ENCODE assay signal across 9 mouse cellular contexts in genomic region chr9:62825791-62826393, GRCm38 (mm10). TPM values are rescaled to one million over a fixed set of nuclear protein-coding genes. Genes with fewer than 3 reads are reported as not detected.
DNase-seq lines count a peak whose midpoint lies in the region; ATAC-seq and TF ChIP-seq lines count a peak whose summit lies in the region.
"Had no signal": no experiment of that assay in that cellular context is flagged by ENCODE, and none has a peak within 500 bp of the region (broad histone marks: within the 10 kb centered on the region; RNA-seq: fewer than 3 reads in every experiment).

No protein-coding gene starts in this region.

- no peak for ATAC-seq in forebrain, embryonic 14.5 days
- ATAC-seq in liver, embryonic 15.5 days (ENCODE audit: insufficient read depth) = no peak
- ATAC-seq in granulocyte monocyte progenitor cell, adult 5-6 weeks (replicated peaks; ENCODE audit: poor library complexity, severe bottlenecking) = no peak
- no peak for ATAC-seq in monocyte, adult 5-6 weeks (replicated peaks; ENCODE audit: insufficient number of reproducible peaks, low FRiP score, low TSS enrichment, poor library complexity, severe bottlenecking)

- WGBS in thymus, adult 2 months = 63% methylated on average over 9 of the region's 9 CpGs
- WGBS in forebrain, embryonic 14.5 days = 7% methylated on average over 8 of the region's 9 CpGs
- WGBS in liver, embryonic 15.5 days (ENCODE audit: insufficient replicate concordance) = 30% methylated on average over 8 of the region's 9 CpGs

- no peak overlapping the region for H3K9ac ChIP-seq in forebrain, embryonic 14.5 days (ENCODE audit: low read length)
- H3K9ac ChIP-seq in liver, embryonic 15.5 days = no peak overlapping the region

- no peak overlapping the region for H3K4me3 ChIP-seq in thymus, adult 2 months (ENCODE audit: control insufficient read depth, insufficient read depth, low read length)
- H3K4me3 ChIP-seq in forebrain, embryonic 14.5 days (ENCODE audit: low read depth, low read length) = no peak overlapping the region
- H3K4me3 ChIP-seq in liver, embryonic 15.5 days (replicated peaks) = no peak overlapping the region
- H3K4me3 ChIP-seq: embryonic facial prominence, embryonic 13.5 days had no signal

- no peak for DNase-seq in thymus, adult 2 months
- no peak for DNase-seq in thymus, adult 18-20 months
- DNase-seq in forebrain, embryonic 14.5 days (ENCODE audit: low spot score) = peak; percentile 30
- peak; percentile 80 for DNase-seq in yolk sac, embryonic 10.5 days (ENCODE audit: low spot score)
- DNase-seq in heart, adult 18-20 months = no peak

- H3K4me1 ChIP-seq in thymus, adult 2 months (replicated peaks; ENCODE audit: control insufficient read depth, insufficient read depth, low read length) = peaks cover 16% of the 10 kb centered on the region
- H3K4me1 ChIP-seq in forebrain, embryonic 14.5 days (ENCODE audit: control insufficient read depth, insufficient read depth, low read length) = peaks cover 8% of the 10 kb centered on the region; the same call in 1 of the 2 replicates
- H3K4me1 ChIP-seq in liver, embryonic 15.5 days (replicated peaks) = peaks cover 40% of the 10 kb centered on the region

- H3K9me3 ChIP-seq in forebrain, embryonic 14.5 days (replicated peaks; ENCODE audit: control insufficient read depth, low read length) = no peaks in the 10 kb centered on the region
- no peaks in the 10 kb centered on the region for H3K9me3 ChIP-seq in liver, embryonic 15.5 days (replicated peaks)
- H3K9me3 ChIP-seq: embryonic facial prominence, embryonic 13.5 days had no signal

- H3K27ac ChIP-seq in thymus, adult 2 months (ENCODE audit: control insufficient read depth, insufficient read depth, low read length) = peak overlapping the region; percentile 68; the same call in 1 of the 2 replicates
- H3K27ac ChIP-seq in forebrain, embryonic 14.5 days (ENCODE audit: low read depth, low read length) = peak overlapping the region; percentile 22; the same call in 1 of the 2 replicates
- 0 out of 2 replicates have a peak overlapping the region, but pooled peaks have one; percentile 45 for H3K27ac ChIP-seq in liver, embryonic 15.5 days (replicated peaks)
- H3K27ac ChIP-seq: embryonic facial prominence, embryonic 13.5 days had no signal

- TF ChIP-seq POLR2A in thymus, adult 2 months (IDR thresholded peaks at IDR 0.05; ENCODE audit: control insufficient read depth, extremely low read depth, insufficient read depth, low read length, poor library complexity) = no peak

- H3K4me2 ChIP-seq in forebrain, embryonic 14.5 days (ENCODE audit: low read length) = no peak overlapping the region
- peak overlapping the region; percentile 25; the same call in 1 of the 2 replicates for H3K4me2 ChIP-seq in liver, embryonic 15.5 days
- H3K4me2 ChIP-seq: embryonic facial prominence, embryonic 13.5 days had no signal

- no peak for TF ChIP-seq CTCF in thymus, adult 2 months (IDR thresholded peaks at IDR 0.05; ENCODE audit: borderline replicate concordance, control insufficient read depth, extremely low read depth, insufficient read depth, low read length, poor library complexity)

- H3K27me3 ChIP-seq in thymus, adult 2 months (ENCODE audit: control insufficient read depth, insufficient read depth, low read length) = no peaks in the 10 kb centered on the region
- H3K27me3 ChIP-seq in forebrain, embryonic 14.5 days (replicated peaks; ENCODE audit: control insufficient read depth, insufficient read depth, low read length) = no peaks in the 10 kb centered on the region
- no peaks in the 10 kb centered on the region for H3K27me3 ChIP-seq in liver, embryonic 15.5 days
- H3K27me3 ChIP-seq: embryonic facial prominence, embryonic 13.5 days had no signal

- no peaks in the 10 kb centered on the region for H3K36me3 ChIP-seq in thymus, adult 2 months (ENCODE audit: control insufficient read depth, insufficient read depth, low read length)
- no peaks in the 10 kb centered on the region for H3K36me3 ChIP-seq in forebrain, embryonic 14.5 days (ENCODE audit: control insufficient read depth, insufficient read depth, low read length)
- H3K36me3 ChIP-seq in liver, embryonic 15.5 days (replicated peaks) = no peaks in the 10 kb centered on the region
- H3K36me3 ChIP-seq: embryonic facial prominence, embryonic 13.5 days had no signal

RNA-seq across cellular contexts. Expression of gene Cln6, which starts 12.7 kb away (rescaled TPM):
- 83.6 and 106 TPM in 2 replicates for polyA plus RNA-seq in thymus, adult 2 months (2012; rRNA removed)
- polyA plus RNA-seq in forebrain, embryonic 14.5 days (2014; fragmentation: Nextera tagmentation; extraction: Ambion mirVana) = 3.8 and 4.9 TPM in 2 replicates
- 14.3 and 15.4 TPM in 2 replicates for polyA plus RNA-seq in liver, embryonic 15.5 days (2015; fragmentation: Nextera tagmentation; extraction: Ambion mirVana)
- total RNA-seq in granulocyte monocyte progenitor cell, adult 5-6 weeks (2014; fragmentation: Nextera tagmentation) = 61.8 and 79.0 TPM in 2 replicates
- 17.0 and 20.7 TPM in 2 replicates for total RNA-seq in granulocyte monocyte progenitor cell, adult 5-6 weeks (2017)
- total RNA-seq in monocyte, adult 5-6 weeks (2017) = 4.7 to 8.7 TPM (median 6.7 TPM) in 3 replicates
- 10 to 100 TPM; 25.8 TPM for total RNA-seq in heart, adult 18-20 months (2021)

RNA-seq across cellular contexts. Expression of gene Fem1b, which starts 14.2 kb away (rescaled TPM):
- 15.3 and 20.5 TPM in 2 replicates for polyA plus RNA-seq in thymus, adult 2 months (2012; rRNA removed)
- 57.8 and 60.8 TPM in 2 replicates for polyA plus RNA-seq in forebrain, embryonic 14.5 days (2014; fragmentation: Nextera tagmentation; extraction: Ambion mirVana)
- 8.4 and 9.9 TPM in 2 replicates for polyA plus RNA-seq in liver, embryonic 15.5 days (2015; fragmentation: Nextera tagmentation; extraction: Ambion mirVana)
- 22.2 and 27.5 TPM in 2 replicates for total RNA-seq in granulocyte monocyte progenitor cell, adult 5-6 weeks (2014; fragmentation: Nextera tagmentation)
- 43.9 and 53.9 TPM in 2 replicates for total RNA-seq in granulocyte monocyte progenitor cell, adult 5-6 weeks (2017)
- 17.9 to 19.1 TPM (median 18.0 TPM) in 3 replicates for total RNA-seq in monocyte, adult 5-6 weeks (2017)
- total RNA-seq in heart, adult 18-20 months (2021) = 10 to 100 TPM; 15.8 to 16.1 TPM

RNA-seq across cellular contexts. Expression of gene Calml4, which starts 32.0 kb away (rescaled TPM):
- polyA plus RNA-seq in thymus, adult 2 months (2012; rRNA removed) = 0.99 and 1.9 TPM in 2 replicates
- polyA plus RNA-seq in forebrain, embryonic 14.5 days (2014; fragmentation: Nextera tagmentation; extraction: Ambion mirVana) = 12.0 and 12.9 TPM in 2 replicates
- 2.1 TPM in 2 replicates for polyA plus RNA-seq in liver, embryonic 15.5 days (2015; fragmentation: Nextera tagmentation; extraction: Ambion mirVana)
- total RNA-seq in granulocyte monocyte progenitor cell, adult 5-6 weeks (2014; fragmentation: Nextera tagmentation) = 1.1 and 6.9 TPM in 2 replicates
- total RNA-seq in granulocyte monocyte progenitor cell, adult 5-6 weeks (2017) = 0.13 and 2.3 TPM in 2 replicates
- total RNA-seq in monocyte, adult 5-6 weeks (2017) = 0.48 TPM in 1 of 3 replicates, not detected in the others
- total RNA-seq in heart, adult 18-20 months (2021) = under 1 TPM; 0.17 to 0.90 TPM

Comparison
In these comparisons a context has a peak if more than half of its experiments do, and no peak if none do; other contexts are left out.
1. DNase-seq: peak in forebrain, embryonic 14.5 days (single experiment) and yolk sac, embryonic 10.5 days (single experiment); none in thymus, adult 2 months (single experiment), thymus, adult 18-20 months (0 of 2) and heart, adult 18-20 months (0 of 2).
2. Peak in every context shown above with its lines, with median percentiles within 50 percentile points of each other: H3K27ac ChIP-seq.